Mouse (Mus musculus): ENCODE data around the gene Spin2g.
"Not testable (repeated sequence)": the region's sequence is repeated elsewhere in the genome, so short reads cannot be mapped to it uniquely, and the experiment has no call there.

Gene Spin2g

GRCm38 (mm10) chrX:34238633-34239032 is at the start of gene Spin2g:
Gene Spin2g, minus strand, starts transcription at chrX:34238733.
- DNase-seq, result not testable (repeated sequence)
